Mouse (Mus musculus) neural tube, embryonic 14.5 days (tissue): ENCODE measurements around the gene Akt1s1. TPM values are rescaled to one million over a fixed set of nuclear protein-coding genes. Genes with fewer than 3 reads are reported as not detected.
A peak's percentile ranks its signal among the peaks of the same experiment; 100 is the strongest.

Experiments used
- ATAC-seq: fragments of 200-750 bp; cut with Nextera tagmentation; 2 replicates; pipeline ENCODE4 v1.8.0; 2017; ENCODE audit warnings: low read depth, mild to moderate bottlenecking, moderate TSS enrichment, moderate library complexity
- H3K27ac ChIP-seq: fragments of 300-500 bp; sonication (generic); 2 replicates; pipeline ENCODE4 v1.5.1; 2014; ENCODE audit warnings: low read depth, mild to moderate bottlenecking, control low read depth, low read length, moderate library complexity, mixed read lengths
- H3K27me3 ChIP-seq: fragments of 300-500 bp; sonication (generic); 2 replicates; pipeline ENCODE4 v1.6.1; 2014; ENCODE audit warnings: low read length; ENCODE audit not compliant: control insufficient read depth, insufficient read depth
- H3K36me3 ChIP-seq: fragments of 300-500 bp; sonication (generic); 2 replicates; pipeline ENCODE4 v1.6.1; 2014; ENCODE audit warnings: low read length, mixed read lengths; ENCODE audit not compliant: control insufficient read depth, insufficient read depth
- H3K4me1 ChIP-seq: fragments of 300-500 bp; sonication (generic); 2 replicates; pipeline ENCODE4 v1.6.1; 2014; ENCODE audit warnings: low read length; ENCODE audit not compliant: control insufficient read depth, insufficient read depth
- H3K4me2 ChIP-seq: fragments of 300-500 bp; sonication (generic); 2 replicates; pipeline ENCODE4 v1.6.1; 2014; ENCODE audit warnings: mild to moderate bottlenecking, low read depth, low read length, control low read depth
- H3K4me3 ChIP-seq: fragments of 300-500 bp; sonication (generic); 2 replicates; pipeline ENCODE4 v1.5.1; 2014; ENCODE audit warnings: low read depth, low read length, control low read depth, mixed read lengths
- H3K9ac ChIP-seq: fragments of 300-500 bp; sonication (generic); replicated peaks from 2 replicates; pipeline ENCODE4 v1.6.1; 2014; ENCODE audit warnings: low read depth, mild to moderate bottlenecking, control low read depth, low read length, mixed read lengths
- H3K9me3 ChIP-seq: fragments of 300-500 bp; sonication (generic); 2 replicates; pipeline ENCODE4 v1.6.1; 2016; ENCODE audit warnings: low read length; ENCODE audit not compliant: control insufficient read depth
- WGBS: fragments of 180-500 bp; shearing (Covaris S2); extraction: QIAGEN DNeasy Blood & Tissue Kit; methylation state at CpG from one replicate; pipeline ENCODE4 v1.1.7; 2014; 5-methylcytosine and 5-hydroxymethylcytosine counted together
- polyA plus RNA-seq: library from polyadenylated mRNA; unstranded; fragments of >200 nt; fragmentation: Nextera tagmentation; extraction: Ambion mirVana; gene quantifications from 2 replicates; pipeline ENCODE4 v1.2.1, GENCODE M21; 2014

The Akt1s1 gene
- polyA plus RNA-seq, 1 experiment from 2014 or later = 36.4 TPM

- Histone ChIP-seq H3K9me3 (no peaks in the 10 kb centered on the region), H3K27me3 (no peaks in the 10 kb centered on the region), H3K27ac (no peak overlapping the region), H3K9ac (no peak overlapping the region), H3K4me1 (peaks cover 31% of the 10 kb centered on the region), H3K4me2 (no peak overlapping the region), H3K36me3 (peaks cover 49% of the 10 kb centered on the region), H3K4me3 (no peak overlapping the region)
- no peak for ATAC-seq
- WGBS = 86% methylated on average over 8 of the region's 8 CpGs
Measured at GRCm38 (mm10) chr7:44862434-44862833, 13.6 kb downstream of the Akt1s1 start.

GRCm38 (mm10) chr7:44863210-44863609 is 14.4 kb downstream of the Akt1s1 start:
- Histone ChIP-seq H3K9me3 (no peaks in the 10 kb centered on the region), H3K27me3 (no peaks in the 10 kb centered on the region), H3K9ac (no peak overlapping the region), H3K4me1 (peaks cover 33% of the 10 kb centered on the region), H3K4me3 (no peak overlapping the region), H3K27ac (no peak overlapping the region), H3K4me2 (no peak overlapping the region), H3K36me3 (peaks cover 49% of the 10 kb centered on the region)
- WGBS = 86% methylated on average over 14 of the region's 14 CpGs
- ATAC-seq = no peak

GRCm38 (mm10) chr7:44863982-44864494 is 15.2 kb downstream of the Akt1s1 start:
- Histone ChIP-seq H3K27ac (no peak overlapping the region), H3K4me3 (no peak overlapping the region), H3K4me1 (peaks cover 31% of the 10 kb centered on the region), H3K36me3 (peaks cover 49% of the 10 kb centered on the region), H3K9me3 (no peaks in the 10 kb centered on the region), H3K4me2 (no peak overlapping the region), H3K27me3 (peaks cover under 1% of the 10 kb centered on the region; the same call in 1 of the 2 replicates), H3K9ac (no peak overlapping the region)
- ATAC-seq = no peak
- WGBS = 90% methylated on average over 11 of the region's 11 CpGs

- ATAC-seq = no peak
- Histone ChIP-seq H3K27ac (no peak overlapping the region), H3K9ac (0 out of 2 replicates have a peak overlapping the region, but pooled peaks have one; percentile 28), H3K36me3 (peaks cover 49% of the 10 kb centered on the region), H3K9me3 (no peaks in the 10 kb centered on the region), H3K27me3 (peaks cover 2% of the 10 kb centered on the region; the same call in 1 of the 2 replicates), H3K4me1 (peaks cover 31% of the 10 kb centered on the region), H3K4me3 (no peak overlapping the region), H3K4me2 (0 out of 2 replicates have a peak overlapping the region, but pooled peaks have one; percentile 8)
- WGBS = 82% methylated on average over 24 of the region's 24 CpGs
Measured at GRCm38 (mm10) chr7:44864595-44865542, 16.1 kb downstream of the Akt1s1 start.

GRCm38 (mm10) chr7:44866276-44867009 is 17.7 kb downstream of the Akt1s1 start:
- Histone ChIP-seq H3K27me3 (peaks cover 2% of the 10 kb centered on the region; the same call in 1 of the 2 replicates), H3K9me3 (no peaks in the 10 kb centered on the region), H3K4me1 (peaks cover 37% of the 10 kb centered on the region), H3K27ac (no peak overlapping the region), H3K9ac (0 out of 2 replicates have a peak overlapping the region, but pooled peaks have one; percentile 11), H3K4me3 (peak overlapping the region; percentile 10), H3K36me3 (peaks cover 43% of the 10 kb centered on the region), H3K4me2 (peak overlapping the region; percentile 30)
- 59% methylated on average over 15 of the region's 15 CpGs for WGBS
- ATAC-seq = no peak

- peaks cover 37% of the 10 kb centered on the region for H3K36me3 ChIP-seq
- no peak overlapping the region for H3K27ac ChIP-seq
- peak overlapping the region; percentile 99 for H3K9ac ChIP-seq
- peaks cover 37% of the 10 kb centered on the region for H3K4me1 ChIP-seq
- H3K4me3 ChIP-seq = peak overlapping the region; percentile 98
- H3K4me2 ChIP-seq = peak overlapping the region; percentile 100
- no peak for ATAC-seq
- H3K9me3 ChIP-seq = no peaks in the 10 kb centered on the region
- H3K27me3 ChIP-seq = peaks cover 2% of the 10 kb centered on the region; the same call in 1 of the 2 replicates
- WGBS = 76% methylated on average over 14 of the region's 19 CpGs
Measured at GRCm38 (mm10) chr7:44867010-44867702, 18.4 kb downstream of the Akt1s1 start.

- Histone ChIP-seq H3K4me2 (peak overlapping the region; percentile 100), H3K4me1 (peaks cover 37% of the 10 kb centered on the region), H3K9ac (peak overlapping the region; percentile 99), H3K4me3 (peak overlapping the region; percentile 98), H3K27ac (0 out of 2 replicates have a peak overlapping the region, but pooled peaks have one; percentile 39), H3K9me3 (no peaks in the 10 kb centered on the region), H3K36me3 (peaks cover 31% of the 10 kb centered on the region), H3K27me3 (peaks cover 2% of the 10 kb centered on the region; the same call in 1 of the 2 replicates)
- 59% methylated on average over 9 of the region's 9 CpGs for WGBS
- ATAC-seq = no peak
Measured at GRCm38 (mm10) chr7:44867802-44868201, 19.0 kb downstream of the Akt1s1 start.

- WGBS = 7% methylated on average over 16 of the region's 16 CpGs
- peak overlapping the region; percentile 99 for H3K9ac ChIP-seq
- H3K27me3 ChIP-seq = peaks cover 2% of the 10 kb centered on the region; the same call in 1 of the 2 replicates
- H3K4me3 ChIP-seq = peak overlapping the region; percentile 98
- H3K4me2 ChIP-seq = peak overlapping the region; percentile 100
- H3K27ac ChIP-seq = peak overlapping the region; percentile 100
- no peaks in the 10 kb centered on the region for H3K9me3 ChIP-seq
- peaks cover 37% of the 10 kb centered on the region for H3K4me1 ChIP-seq
- peaks cover 24% of the 10 kb centered on the region for H3K36me3 ChIP-seq
- ATAC-seq = no peak
Measured at GRCm38 (mm10) chr7:44868465-44868864, 19.7 kb downstream of the Akt1s1 start.
